Mouse (Mus musculus) kidney, postnatal 14 days (tissue): ENCODE results near the gene Snrnp27.
A peak's percentile ranks its signal among the peaks of the same experiment; 100 is the strongest.

Source experiments
- DNase-seq: peaks from one replicate; pipeline ENCODE4 v3.0.0; 2022; ENCODE audit warnings: mixed read lengths

Gene Snrnp27

DNA sequence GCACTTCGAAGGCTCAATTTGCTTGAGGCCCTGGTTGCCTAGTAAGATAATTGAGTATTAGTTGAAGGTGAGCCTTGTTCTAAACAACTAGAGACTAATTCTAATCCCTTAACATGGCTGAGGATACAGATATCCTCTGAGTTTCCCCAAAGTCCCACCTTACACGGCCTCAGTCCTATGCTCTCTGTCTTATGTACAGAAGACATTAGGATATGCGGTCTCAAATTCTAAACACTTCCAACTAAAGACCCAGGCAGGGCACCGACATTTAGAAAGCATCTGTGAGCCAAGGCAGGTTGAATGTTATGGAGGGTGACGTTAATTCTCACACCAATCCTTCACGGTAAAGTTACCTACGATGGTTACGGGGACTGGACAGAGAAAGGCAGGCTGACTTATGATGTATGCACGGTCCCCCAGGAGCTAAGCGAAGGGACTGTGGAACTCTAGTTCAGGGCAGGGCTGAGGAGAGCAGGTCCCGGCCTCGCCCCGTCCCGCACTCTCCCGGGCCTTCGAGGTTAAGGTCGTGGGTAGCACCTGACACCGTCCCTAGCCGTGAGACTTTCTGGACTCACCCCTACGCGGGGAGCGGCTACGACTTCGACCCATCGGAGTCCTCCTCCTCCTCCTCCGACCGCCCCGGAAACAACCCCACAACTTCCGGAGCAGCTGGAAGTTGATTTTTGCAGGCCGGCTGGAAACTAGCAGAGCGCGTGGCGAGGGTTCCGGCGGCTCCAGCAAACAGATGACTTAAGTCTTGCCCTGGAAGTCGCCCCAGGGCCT, at the start of gene Snrnp27:
Gene Snrnp27 (minus strand): TSS at position 651 of the 783 bp plus-strand sequence.
- peak; percentile 94 for DNase-seq

DNA sequence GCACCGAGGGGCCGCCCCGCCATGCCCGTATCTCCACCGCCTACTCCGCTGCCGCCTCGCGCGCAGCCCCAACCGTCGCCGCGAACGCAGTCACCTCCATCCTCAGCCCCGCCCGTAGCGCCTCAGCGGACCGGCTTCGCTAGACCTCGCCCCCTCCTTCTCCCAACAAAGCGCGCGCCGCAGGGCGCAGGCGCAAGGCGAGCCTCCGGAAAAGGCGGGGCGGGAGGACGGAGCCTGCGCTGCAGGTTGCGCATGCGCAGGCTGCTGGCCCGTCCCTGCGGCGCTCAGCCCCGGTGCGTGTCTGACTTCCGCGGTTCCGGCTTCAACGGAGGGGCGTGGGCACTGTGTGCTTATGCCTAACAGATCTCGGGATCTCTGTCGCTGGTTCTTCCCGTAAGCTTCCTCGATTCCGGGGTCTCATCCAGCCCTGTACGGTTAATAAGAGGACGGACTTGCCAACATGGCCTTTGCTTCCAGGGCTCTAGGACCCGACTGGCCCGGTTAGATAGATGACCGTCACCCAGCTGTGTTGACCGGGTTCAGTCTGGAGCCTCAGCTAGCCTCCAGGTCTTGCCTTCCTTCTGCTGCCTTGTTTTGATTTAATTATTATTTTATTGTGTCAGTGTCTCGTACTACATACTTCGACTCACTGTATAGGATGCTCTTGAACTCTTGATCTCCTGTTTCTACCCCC, 49.0 kb upstream of the Snrnp27 start, which contains the start of gene Gmcl1:
Gene Gmcl1 (minus strand): TSS at position 201 of the 694 bp plus-strand sequence.
- DNase-seq: peak; percentile 95

DNA sequence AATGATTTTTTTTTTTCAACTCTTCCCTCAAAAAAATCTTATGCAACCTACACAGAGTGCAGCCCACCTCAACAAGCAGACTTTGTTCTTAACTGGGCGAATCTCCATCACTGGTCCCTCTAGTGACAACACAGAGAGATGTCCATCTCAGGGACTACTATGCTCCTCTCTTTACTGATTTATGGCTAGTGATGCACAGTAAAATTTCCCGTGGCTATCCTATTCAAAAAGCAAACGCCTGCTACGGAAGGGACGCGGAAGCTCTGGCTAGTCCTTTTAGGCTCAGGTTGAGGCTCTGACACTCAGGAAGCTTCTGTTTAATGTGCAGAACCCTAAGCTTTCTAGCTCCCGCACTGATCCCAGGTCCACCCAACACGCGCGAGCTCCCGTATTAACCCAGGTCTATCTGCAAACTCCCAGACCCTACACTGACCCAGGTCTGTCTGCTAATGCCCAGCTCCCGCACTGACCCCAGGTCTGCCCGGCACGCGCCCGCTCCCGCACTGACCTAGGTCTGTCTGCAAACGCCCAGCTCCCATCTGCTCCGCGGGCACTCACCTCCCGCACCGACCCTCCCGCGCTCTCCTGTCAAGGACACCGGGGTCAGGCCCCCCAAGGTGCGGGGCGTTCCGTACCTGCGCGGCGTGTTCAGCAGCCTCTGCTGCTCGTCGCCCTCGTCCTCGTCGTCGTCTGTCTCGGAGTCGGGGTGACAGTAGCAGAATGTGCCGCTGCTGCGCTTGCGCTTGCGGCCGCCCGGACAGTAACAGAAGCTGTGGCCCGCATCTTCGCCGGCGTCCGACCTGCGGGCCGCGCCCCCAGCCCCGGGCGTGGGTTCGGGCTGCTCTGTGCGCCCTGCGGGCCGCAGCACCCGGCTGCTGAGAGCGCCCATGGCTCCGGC, 48.2 kb upstream of the Snrnp27 start:
- peak; percentile 3 for DNase-seq

GRCm38 (mm10) chr6:86728711-86729110, 44.4 kb upstream of the Snrnp27 start:
- no peak for DNase-seq

DNA sequence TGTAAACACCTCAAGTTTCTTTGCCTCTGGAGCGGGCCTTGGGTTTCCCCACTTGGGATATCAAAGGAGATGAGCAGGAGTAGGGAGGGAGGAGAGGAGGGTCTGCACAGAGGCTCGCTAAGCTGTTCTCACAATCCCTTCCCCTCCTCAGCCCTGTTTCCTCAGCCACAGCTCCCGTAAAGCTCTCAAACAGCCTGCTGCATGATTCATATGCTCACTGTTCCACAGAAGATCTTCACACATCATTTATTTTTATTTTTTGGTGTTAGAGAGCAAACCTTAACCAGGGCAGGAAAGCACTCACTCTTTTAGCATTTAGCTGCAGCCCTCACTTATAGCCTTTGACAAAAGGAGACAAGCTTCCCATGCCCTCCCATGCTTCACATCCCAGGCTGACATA, 37.7 kb upstream of the Snrnp27 start:
- DNase-seq: no peak

DNA sequence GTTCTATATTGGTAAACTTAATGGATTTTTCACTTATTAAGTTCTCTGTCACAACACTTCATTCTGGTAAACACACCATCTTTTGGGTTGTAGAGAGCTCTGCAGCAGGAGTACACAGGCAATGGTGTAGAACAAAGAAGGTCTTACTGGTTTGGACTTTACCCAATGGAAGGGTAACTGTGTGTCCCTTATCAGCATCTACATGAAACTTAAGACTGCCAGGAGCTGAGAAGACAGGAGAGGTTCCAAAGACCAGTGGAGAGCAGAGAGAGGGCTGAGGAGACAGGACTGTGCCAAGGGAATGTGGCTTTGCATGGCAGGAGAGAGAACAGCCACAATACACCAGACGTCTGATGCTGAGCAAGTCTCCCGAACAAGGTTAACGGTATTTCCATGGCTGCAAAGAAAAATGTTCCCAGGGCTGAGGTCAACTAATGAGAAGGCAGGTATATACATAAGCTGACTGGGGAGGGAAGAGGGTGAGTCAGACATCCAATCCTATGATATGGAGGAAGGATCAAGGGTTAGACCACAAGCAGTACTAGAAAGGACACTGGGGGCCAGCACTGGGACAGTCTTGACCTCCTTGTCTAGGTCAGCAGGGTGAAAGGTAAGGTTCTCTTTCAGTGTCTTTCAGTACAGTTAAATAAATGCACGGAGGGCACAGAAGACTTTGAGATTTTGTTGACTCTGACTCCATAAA, 23.9 kb upstream of the Snrnp27 start:
- no peak for DNase-seq

- no peak for DNase-seq
Measured at GRCm38 (mm10) chr6:86702577-86702976, 18.3 kb upstream of the Snrnp27 start.

DNA sequence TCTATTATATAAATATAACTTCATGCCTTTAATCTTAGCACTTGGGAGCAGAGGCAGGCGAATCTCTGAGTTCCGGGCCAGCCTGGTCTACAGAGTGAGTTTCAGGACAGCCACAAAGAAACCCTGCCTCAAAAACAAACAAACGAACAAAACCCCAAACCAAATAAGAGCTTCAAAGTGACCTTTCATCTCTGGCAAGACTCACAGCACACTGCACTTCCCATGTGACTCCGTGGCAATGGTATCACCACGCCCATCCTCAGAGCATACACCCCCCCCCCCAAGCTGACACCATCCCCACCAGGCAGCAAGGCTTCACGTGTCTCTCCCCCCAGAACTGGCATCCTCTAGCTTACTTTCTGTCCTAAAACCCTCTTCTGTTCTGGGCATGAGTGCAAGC, 13.6 kb upstream of the Snrnp27 start:
- no peak for DNase-seq

DNA sequence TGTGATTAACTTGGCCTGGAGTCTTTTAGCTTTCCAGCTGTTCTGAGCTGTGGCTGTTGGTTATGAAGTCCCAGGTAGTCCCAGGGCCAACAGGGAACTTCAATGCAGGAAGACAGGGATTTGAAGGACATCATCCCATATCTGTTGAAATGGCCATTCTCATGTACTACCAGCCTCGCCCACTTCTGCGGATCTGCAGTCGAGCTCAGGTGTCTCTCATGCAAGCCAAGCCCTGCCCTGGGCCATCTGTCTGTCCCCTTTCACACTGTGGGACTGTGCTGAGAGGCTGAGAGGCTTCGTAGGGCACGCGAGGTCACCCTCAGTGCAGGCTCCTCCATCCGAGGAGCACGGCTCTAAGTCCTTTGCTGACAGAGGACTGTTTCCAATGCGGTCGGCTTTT, 11.9 kb upstream of the Snrnp27 start:
- DNase-seq: no peak

GRCm38 (mm10) chr6:86694465-86694864, 10.1 kb upstream of the Snrnp27 start:
- DNase-seq: peak; percentile 56

DNA sequence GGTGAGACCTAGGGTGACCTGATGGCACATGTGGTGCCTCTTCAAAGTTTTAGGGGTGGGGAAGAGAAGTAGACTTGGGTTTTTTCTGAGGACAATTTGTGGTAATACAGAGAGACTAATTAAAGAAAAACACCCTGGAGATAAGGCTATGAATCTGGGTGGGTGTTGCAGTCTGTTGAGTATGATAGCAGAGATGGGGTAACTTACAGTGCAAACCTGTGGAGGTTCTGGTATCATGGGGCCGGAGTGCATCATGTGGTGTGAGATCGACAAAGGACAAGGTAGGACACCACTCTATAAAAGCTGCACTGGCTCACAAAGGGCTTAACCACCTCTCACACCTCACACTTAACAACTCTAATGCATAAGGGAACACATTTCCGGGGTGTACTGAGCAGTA, 5.3 kb upstream of the Snrnp27 start:
- DNase-seq: no peak

GRCm38 (mm10) chr6:86686971-86687370, 2.6 kb upstream of the Snrnp27 start:
- no peak for DNase-seq

DNA sequence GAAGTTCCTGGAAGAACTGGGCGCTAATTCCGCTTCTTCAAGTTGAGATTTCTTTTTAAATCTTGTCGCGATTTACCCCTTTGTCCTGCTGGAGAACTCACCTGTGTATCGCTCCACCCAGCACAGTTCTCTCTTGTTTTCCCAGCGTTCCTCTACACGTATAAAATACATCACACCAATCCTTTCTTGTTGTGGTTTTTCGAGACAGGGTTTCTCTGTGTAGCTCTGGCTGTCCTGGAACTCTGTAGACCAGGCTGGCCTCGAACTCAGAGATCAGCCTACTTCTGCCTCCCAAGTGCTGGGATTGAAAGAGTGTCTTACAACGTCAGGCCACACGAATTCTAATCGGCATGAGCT, 311 bp upstream of the Snrnp27 start:
- no peak for DNase-seq

DNA sequence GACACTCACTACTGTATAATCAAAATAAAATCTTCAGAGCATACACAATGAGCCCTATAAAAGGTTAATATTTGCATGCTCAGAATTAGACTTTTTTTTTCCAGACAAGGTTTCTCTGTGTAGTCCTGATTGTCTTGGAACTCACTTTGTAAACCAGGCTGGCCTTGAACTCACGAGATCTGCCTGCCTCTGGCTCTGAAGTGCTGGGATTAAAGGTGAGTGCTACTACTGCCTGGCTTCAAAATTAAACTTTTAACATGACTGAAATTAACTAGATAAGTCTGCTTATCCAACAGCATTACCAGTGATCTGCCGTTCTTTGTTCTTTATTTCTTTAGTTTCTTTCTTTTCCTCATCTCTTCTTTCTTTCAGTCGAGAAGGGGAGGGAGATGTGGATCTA, 3.0 kb downstream of the Snrnp27 start:
- no peak for DNase-seq

DNA sequence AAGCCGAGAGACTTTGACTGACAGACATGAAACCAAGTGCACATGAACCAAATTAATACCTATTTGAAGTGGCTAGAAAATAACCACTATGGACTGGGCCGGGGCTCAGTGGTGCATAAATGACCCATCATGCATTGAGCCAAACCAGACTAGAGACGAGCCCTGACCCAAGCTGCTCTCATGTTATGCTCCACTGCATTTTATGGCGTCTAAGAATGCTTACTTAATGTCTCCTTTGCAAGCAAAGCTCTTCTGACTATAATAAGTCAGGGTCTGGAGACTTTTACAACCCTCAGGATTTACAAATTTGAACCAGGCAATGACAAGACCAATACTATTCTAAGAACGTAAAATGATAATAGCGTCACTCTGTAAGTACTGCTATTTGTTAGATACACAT, 6.0 kb downstream of the Snrnp27 start:
- DNase-seq: peak; percentile 70

DNA sequence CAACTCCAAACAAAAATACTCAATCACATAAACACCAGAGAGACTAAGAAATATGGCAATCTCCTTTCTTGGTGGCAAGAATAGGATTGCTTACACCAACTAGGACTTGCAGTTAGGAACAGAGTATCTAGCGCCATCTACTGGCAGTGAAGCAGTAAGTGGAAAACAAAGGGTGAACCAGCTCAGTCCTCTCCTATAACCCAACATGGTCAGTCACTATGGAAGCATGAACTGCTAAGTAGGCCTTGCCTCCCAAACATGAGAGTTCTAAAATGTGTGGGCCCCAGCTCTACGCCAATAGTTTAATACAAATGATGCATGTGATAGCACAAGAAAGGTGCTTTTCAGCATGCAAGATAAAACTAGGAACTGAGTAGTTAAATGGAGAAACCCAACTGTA, 13.4 kb downstream of the Snrnp27 start:
- peak; percentile 79 for DNase-seq

DNA sequence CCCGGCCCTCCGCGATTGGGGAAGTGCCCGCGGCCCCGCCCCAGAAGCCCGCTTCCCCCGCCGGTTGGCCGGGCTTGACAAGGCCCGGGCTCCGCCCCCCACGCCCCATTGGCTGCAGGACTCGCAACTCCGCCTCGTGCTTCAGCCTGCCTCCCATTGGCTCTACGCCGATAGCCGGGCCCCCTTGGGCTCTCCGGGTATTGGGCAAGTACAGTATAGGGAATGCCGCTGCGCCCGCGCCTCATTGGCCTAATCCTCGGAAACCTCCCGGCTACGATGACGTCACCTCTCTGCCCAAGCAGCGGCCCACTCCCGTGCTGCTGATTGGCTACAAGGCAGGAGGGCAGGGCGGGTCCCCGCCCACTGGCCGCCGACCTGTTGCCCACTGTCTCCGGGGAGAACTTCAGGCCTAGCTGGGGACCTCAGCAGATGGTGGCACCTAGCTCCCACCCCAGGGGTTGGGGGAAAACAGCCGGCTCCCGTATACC, 15.0 kb downstream of the Snrnp27 start:
- DNase-seq: peak; percentile 100

DNA sequence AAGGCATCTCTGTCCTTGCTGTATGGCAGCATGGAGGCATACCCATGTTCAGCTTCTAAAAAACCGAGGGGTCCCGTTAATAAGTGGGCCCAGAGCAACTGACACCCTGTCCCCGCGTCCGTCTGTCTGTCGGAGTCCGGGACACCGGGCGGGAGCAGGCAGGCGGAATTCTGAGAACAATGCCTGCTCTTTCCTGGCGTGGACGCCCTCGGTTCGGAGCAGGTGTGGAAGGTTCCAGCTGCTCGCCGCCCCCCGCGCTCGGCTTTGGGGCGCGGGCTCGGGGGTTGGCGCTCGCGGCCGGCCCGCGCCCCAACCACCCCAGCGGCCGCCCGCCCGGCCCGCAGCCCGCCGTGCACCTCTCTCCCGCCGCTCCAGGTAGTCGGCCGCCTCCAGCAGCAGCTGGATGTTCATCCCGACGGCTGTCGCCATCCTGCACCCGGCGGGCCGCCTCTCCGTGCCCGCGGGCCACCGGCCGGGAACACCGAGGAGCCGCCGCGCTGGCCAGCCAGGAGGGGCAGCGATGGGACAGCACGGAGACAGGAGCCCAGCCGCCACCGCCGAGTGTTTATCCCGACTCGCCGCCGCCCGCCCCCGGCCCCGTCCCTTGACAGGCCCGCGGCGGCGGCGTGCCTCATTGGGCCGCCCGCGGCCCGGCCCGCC, 15.6 kb downstream of the Snrnp27 start, which contains the start of gene Mxd1:
Gene Mxd1 (minus strand): TSS at position 582 of the 660 bp plus-strand sequence.
- DNase-seq: no peak

DNA sequence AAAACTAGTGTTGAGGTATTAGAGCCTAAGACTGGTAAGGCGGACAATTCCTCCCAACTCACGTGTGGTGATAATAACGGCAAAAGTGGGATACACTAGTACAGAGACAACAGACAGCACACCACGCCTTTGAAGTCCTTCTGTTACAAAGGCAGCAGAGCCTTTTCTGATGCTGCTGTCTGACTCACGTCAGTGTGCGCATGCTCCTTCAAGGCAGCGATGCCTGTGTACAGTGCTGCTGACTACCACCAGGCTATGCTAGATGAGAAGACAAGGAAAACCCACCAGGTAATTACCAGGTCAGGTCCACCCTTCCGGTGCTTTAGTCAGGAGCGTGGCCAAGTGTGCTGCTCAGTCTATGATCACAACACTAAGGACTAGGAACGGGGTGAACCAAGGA, 17.3 kb downstream of the Snrnp27 start:
- no peak for DNase-seq

GRCm38 (mm10) chr6:86665560-86666307, 18.6 kb downstream of the Snrnp27 start:
- DNase-seq: peak; percentile 23

- no peak for DNase-seq
Measured at GRCm38 (mm10) chr6:86665076-86665475, 19.2 kb downstream of the Snrnp27 start.
